Mouse (Mus musculus): ENCODE measurements around the gene Trio. TPM values are rescaled to one million over a fixed set of nuclear protein-coding genes. Genes with fewer than 3 reads are reported as not detected.

Gene Trio
- polyA plus RNA-seq, 1 experiment from 2014 or later, result 17.4 TPM

DNA sequence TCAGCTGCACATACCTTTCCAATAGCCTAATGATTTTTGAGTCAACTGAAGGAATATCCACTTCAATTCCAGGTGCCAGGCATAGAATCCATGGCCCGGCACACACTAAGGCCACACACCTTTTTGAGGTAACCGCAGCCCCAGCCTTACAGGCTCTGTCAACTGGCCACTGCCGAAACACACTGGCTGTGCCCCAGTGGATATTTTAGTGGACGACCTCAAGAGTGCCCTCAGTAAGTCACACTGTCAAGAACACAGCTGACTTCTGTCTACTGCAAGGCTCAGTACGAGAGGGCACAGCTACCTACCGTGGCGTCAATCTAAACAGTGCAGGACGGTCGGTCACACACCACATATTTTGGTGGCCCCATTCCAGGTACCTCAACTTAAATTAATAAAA, 114.5 kb downstream of the Trio start:
- Histone ChIP-seq H3K36me3 (ENCODE audit: insufficient read depth, low read length) (0 out of 2 replicates have a peak, but pooled peaks cover 7% of the 10 kb centered on the region), H3K9me3 (replicated peaks; ENCODE audit: low read length) (no peaks in the 10 kb centered on the region), H3K9ac (ENCODE audit: low read depth, low read length) (no peak overlapping the region), H3K4me1 (replicated peaks; ENCODE audit: insufficient read depth, low read length) (no peaks in the 10 kb centered on the region), H3K4me3 (replicated peaks; ENCODE audit: low read depth, low read length) (no peak overlapping the region), H3K27me3 (ENCODE audit: insufficient read depth, low read length) (no peaks in the 10 kb centered on the region), H3K27ac (no peak overlapping the region), H3K4me2 (ENCODE audit: low read length) (no peak overlapping the region)
- 62% methylated on average over 9 of the region's 9 CpGs for WGBS
- DNase-seq (ENCODE audit: low spot score) (no peak), ATAC-seq (replicated peaks; ENCODE audit: low FRiP score, low read depth) (peak; percentile 33; the same call in 1 of the 2 replicates)
- no peak for TF ChIP-seq CTCF (IDR thresholded peaks at IDR 0.05; ENCODE audit: low read depth)

- DNase-seq (ENCODE audit: low spot score) (no peak), ATAC-seq (replicated peaks; ENCODE audit: low FRiP score, low read depth) (no peak)
- H3K27ac ChIP-seq, result no peak overlapping the region
- H3K36me3 ChIP-seq (ENCODE audit: insufficient read depth, low read length), result 0 out of 2 replicates have a peak, but pooled peaks cover 7% of the 10 kb centered on the region
- WGBS, result 92% methylated on average over 7 of the region's 7 CpGs
- no peak overlapping the region for H3K4me3 ChIP-seq (replicated peaks; ENCODE audit: low read depth, low read length)
- no peaks in the 10 kb centered on the region for H3K4me1 ChIP-seq (replicated peaks; ENCODE audit: insufficient read depth, low read length)
- H3K9ac ChIP-seq (ENCODE audit: low read depth, low read length), result no peak overlapping the region
- H3K9me3 ChIP-seq (replicated peaks; ENCODE audit: low read length), result no peaks in the 10 kb centered on the region
- H3K27me3 ChIP-seq (ENCODE audit: insufficient read depth, low read length), result no peaks in the 10 kb centered on the region
- no peak overlapping the region for H3K4me2 ChIP-seq (ENCODE audit: low read length)
- no peak for TF ChIP-seq CTCF (IDR thresholded peaks at IDR 0.05; ENCODE audit: low read depth)
Observed at GRCm38 (mm10) chr15:27910179-27910578, 115.5 kb downstream of the Trio start.

GRCm38 (mm10) chr15:27907649-27908048, 118.0 kb downstream of the Trio start:
- peaks cover 14% of the 10 kb centered on the region; the same call in 1 of the 2 replicates for H3K36me3 ChIP-seq (ENCODE audit: insufficient read depth, low read length)
- H3K4me2 ChIP-seq (ENCODE audit: low read length), result no peak overlapping the region
- no peak overlapping the region for H3K9ac ChIP-seq (ENCODE audit: low read depth, low read length)
- no peak for ATAC-seq (replicated peaks; ENCODE audit: low FRiP score, low read depth)
- H3K27ac ChIP-seq, result no peak overlapping the region
- H3K4me1 ChIP-seq (replicated peaks; ENCODE audit: insufficient read depth, low read length), result no peaks in the 10 kb centered on the region
- no peaks in the 10 kb centered on the region for H3K27me3 ChIP-seq (ENCODE audit: insufficient read depth, low read length)
- no peak for TF ChIP-seq CTCF (IDR thresholded peaks at IDR 0.05; ENCODE audit: low read depth)
- H3K9me3 ChIP-seq (replicated peaks; ENCODE audit: low read length), result no peaks in the 10 kb centered on the region
- no peak for DNase-seq (ENCODE audit: low spot score)
- 48% methylated on average over 5 of the region's 5 CpGs for WGBS
- H3K4me3 ChIP-seq (replicated peaks; ENCODE audit: low read depth, low read length), result no peak overlapping the region

GRCm38 (mm10) chr15:27906409-27906808, 119.2 kb downstream of the Trio start:
- no peak overlapping the region for H3K4me2 ChIP-seq (ENCODE audit: low read length)
- no peaks in the 10 kb centered on the region for H3K27me3 ChIP-seq (ENCODE audit: insufficient read depth, low read length)
- no peaks in the 10 kb centered on the region for H3K4me1 ChIP-seq (replicated peaks; ENCODE audit: insufficient read depth, low read length)
- WGBS, result 76% methylated on average over 4 of the region's 4 CpGs
- no peak overlapping the region for H3K4me3 ChIP-seq (replicated peaks; ENCODE audit: low read depth, low read length)
- no peak for TF ChIP-seq CTCF (IDR thresholded peaks at IDR 0.05; ENCODE audit: low read depth)
- ATAC-seq (replicated peaks; ENCODE audit: low FRiP score, low read depth) (no peak), DNase-seq (ENCODE audit: low spot score) (no peak)
- H3K9me3 ChIP-seq (replicated peaks; ENCODE audit: low read length), result no peaks in the 10 kb centered on the region
- H3K36me3 ChIP-seq (ENCODE audit: insufficient read depth, low read length), result peaks cover 14% of the 10 kb centered on the region; the same call in 1 of the 2 replicates
- no peak overlapping the region for H3K9ac ChIP-seq (ENCODE audit: low read depth, low read length)
- H3K27ac ChIP-seq, result no peak overlapping the region

GRCm38 (mm10) chr15:27905341-27905740, 120.3 kb downstream of the Trio start:
- no peak overlapping the region for H3K4me3 ChIP-seq (replicated peaks; ENCODE audit: low read depth, low read length)
- H3K9ac ChIP-seq (ENCODE audit: low read depth, low read length), result no peak overlapping the region
- H3K4me2 ChIP-seq (ENCODE audit: low read length), result no peak overlapping the region
- H3K27ac ChIP-seq, result no peak overlapping the region
- H3K27me3 ChIP-seq (ENCODE audit: insufficient read depth, low read length), result no peaks in the 10 kb centered on the region
- no peaks in the 10 kb centered on the region for H3K4me1 ChIP-seq (replicated peaks; ENCODE audit: insufficient read depth, low read length)
- H3K9me3 ChIP-seq (replicated peaks; ENCODE audit: low read length), result no peaks in the 10 kb centered on the region
- ATAC-seq (replicated peaks; ENCODE audit: low FRiP score, low read depth), result no peak
- H3K36me3 ChIP-seq (ENCODE audit: insufficient read depth, low read length), result peaks cover 21% of the 10 kb centered on the region
- 69% methylated on average over 6 of the region's 6 CpGs for WGBS
- peak; percentile 46 for DNase-seq (ENCODE audit: low spot score)
- TF ChIP-seq CTCF (IDR thresholded peaks at IDR 0.05; ENCODE audit: low read depth), result peak; percentile 70

DNA sequence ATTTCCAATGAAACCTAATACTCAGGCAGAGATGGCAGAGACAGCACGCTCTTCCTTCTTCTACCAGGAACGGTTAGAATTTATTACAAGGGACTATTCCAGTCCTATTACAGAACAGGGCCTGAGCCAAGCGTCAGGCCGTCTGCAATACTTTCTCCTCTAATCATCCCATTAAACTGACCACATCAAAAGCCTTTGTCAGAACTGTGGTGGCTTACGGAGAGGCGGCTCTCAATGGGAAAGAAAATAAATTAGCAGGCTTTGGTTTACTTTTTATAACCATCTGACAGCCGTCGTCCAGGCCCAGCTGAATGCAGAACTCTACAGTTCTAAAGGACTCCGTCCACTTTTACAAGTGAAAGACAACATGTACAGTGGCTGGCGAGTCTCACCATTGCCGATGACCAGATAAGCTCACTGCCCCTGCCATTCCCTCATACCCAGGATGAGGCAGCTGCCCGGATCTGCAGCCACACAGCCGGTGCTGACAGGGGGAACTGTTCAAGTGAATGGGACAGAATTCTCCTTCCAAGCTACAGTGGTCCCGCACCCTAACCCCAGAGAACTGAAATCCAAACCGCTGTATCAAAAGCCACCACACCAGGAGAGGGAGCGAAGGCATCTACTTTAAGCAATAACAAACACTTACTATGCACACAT, 121.2 kb downstream of the Trio start:
- H3K27me3 ChIP-seq (ENCODE audit: insufficient read depth, low read length), result no peaks in the 10 kb centered on the region
- WGBS, result 59% methylated on average over 16 of the region's 16 CpGs
- DNase-seq (ENCODE audit: low spot score) (peak; percentile 63), ATAC-seq (replicated peaks; ENCODE audit: low FRiP score, low read depth) (no peak)
- no peak overlapping the region for H3K4me3 ChIP-seq (replicated peaks; ENCODE audit: low read depth, low read length)
- H3K36me3 ChIP-seq (ENCODE audit: insufficient read depth, low read length), result peaks cover 23% of the 10 kb centered on the region
- H3K9ac ChIP-seq (ENCODE audit: low read depth, low read length), result no peak overlapping the region
- no peak overlapping the region for H3K4me2 ChIP-seq (ENCODE audit: low read length)
- no peaks in the 10 kb centered on the region for H3K4me1 ChIP-seq (replicated peaks; ENCODE audit: insufficient read depth, low read length)
- TF ChIP-seq CTCF (IDR thresholded peaks at IDR 0.05; ENCODE audit: low read depth), result no peak
- H3K27ac ChIP-seq, result no peak overlapping the region
- H3K9me3 ChIP-seq (replicated peaks; ENCODE audit: low read length), result no peaks in the 10 kb centered on the region
